Mouse (Mus musculus) layer of hippocampus, postnatal 14 days (tissue): ENCODE measurements at regions not wholly inside any gene's neighbourhood (a gene's known extent, or its start where the extent isn't known, plus 50 kb on each side); places are given as distances from the start of the nearest gene placed in this dataset.
"Not testable (repeated sequence)": the region's sequence is repeated elsewhere in the genome, so short reads cannot be mapped to it uniquely, and the experiment has no call there.

Experiments used
- DNase-seq, 2 experiments: peaks; one replicate each; pipeline ENCODE4 v3.0.0; 2021 to 2022; ENCODE audit warnings: low spot score in 2 of 2, mixed read lengths in 1 of 2
- microRNA-seq, 2 experiments: library from miRNA; unstranded; fragments of <30 nt; microRNA quantifications; one replicate each; pipeline ENCODE4 v1.2.0; 2021

DNA sequence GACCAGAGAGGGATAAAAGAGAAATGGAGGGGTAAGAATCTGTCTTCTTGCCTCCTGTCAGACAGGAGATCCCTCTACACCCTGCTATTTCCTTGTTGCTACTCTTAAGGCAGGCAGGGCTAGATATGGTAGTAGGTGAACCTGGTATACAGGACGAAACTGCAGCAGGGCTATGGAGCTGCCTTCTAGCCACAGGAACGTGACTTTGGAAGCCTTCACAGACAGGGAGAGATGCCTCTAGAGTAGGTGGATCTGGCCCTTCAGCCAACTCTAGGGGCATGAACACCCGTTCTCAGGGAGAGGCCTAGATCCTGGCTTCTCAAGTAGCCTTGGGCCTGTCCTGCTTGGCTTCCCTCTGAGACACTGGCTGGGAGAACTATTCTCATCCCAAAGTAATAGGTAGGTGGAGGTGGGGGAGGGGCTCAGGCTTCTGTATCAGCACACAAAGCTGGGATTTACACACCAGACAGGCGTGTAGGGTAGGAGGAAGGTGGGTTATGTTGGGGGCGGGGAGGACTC is 66.5 kb upstream of the Adam6b start:
- no peak for DNase-seq

DNA sequence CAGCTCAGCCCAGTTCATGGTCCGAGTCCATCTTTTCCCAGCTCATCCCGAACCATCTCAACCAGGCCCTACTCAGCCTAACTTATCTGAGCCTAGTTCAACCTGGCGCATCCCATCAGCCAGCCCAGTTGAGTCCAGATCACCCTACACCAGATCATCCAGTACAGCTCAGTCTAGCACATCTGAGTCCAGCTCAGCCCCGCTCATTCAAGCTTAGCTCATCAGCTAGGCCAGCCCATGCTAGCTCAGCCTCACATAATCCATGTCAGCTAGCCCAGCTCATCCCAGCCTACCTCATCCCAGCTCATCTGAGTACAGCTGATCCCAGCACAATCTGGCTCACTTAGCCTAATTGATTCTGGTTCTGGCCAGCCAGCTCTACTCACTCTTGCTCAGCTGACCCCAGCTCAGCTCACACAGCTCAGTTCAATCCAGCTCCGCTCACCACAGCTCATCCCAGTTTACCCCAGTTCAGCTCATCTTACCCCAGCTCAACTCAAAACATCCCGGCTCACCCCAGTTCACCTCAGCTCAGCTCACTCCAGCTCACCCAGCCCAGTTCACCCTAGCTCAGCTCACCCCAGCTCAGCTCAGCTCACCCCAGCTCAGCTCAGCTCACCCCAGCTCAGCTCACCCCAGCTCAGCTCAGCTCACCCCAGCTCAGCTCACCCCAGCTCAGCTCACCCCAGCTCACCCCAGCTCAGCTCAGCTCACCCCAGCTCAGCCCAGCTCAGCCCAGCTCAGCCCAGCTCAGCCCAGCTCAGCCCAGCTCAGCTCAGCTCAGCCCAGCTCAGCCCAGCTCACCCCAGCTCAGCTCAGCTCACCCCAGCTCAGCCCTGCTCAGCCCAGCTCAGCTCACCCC is 65.3 kb upstream of the Adam6b start:
- DNase-seq: no peak

DNA sequence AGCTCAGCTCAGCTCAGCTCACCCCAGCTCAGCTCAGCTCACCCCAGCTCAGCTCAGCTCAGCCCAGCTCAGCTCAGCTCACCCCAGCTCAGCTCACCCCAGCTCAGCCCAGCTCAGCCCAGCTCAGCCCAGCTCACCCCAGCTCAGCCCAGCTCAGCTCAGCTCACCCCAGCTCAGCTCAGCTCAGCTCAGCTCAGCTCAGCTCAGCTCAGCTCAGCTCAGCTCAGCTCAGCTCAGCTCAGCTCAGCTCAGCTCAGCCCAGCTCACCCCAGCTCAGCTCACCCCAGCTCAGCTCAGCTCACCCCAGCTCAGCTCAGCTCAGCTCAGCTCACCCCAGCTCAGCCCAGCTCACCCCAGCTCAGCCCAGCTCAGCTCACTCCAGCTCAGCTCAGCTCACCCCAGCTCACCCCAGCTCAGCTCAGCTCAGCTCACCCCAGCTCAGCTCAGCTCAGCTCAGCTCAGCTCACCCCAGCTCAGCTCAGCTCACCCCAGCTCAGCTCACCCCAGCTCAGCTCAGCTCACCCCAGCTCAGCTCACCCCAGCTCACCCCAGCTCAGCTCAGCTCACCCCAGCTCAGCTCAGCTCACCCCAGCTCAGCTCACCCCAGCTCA is 64.6 kb upstream of the Adam6b start:
- DNase-seq: not testable (repeated sequence)

DNA sequence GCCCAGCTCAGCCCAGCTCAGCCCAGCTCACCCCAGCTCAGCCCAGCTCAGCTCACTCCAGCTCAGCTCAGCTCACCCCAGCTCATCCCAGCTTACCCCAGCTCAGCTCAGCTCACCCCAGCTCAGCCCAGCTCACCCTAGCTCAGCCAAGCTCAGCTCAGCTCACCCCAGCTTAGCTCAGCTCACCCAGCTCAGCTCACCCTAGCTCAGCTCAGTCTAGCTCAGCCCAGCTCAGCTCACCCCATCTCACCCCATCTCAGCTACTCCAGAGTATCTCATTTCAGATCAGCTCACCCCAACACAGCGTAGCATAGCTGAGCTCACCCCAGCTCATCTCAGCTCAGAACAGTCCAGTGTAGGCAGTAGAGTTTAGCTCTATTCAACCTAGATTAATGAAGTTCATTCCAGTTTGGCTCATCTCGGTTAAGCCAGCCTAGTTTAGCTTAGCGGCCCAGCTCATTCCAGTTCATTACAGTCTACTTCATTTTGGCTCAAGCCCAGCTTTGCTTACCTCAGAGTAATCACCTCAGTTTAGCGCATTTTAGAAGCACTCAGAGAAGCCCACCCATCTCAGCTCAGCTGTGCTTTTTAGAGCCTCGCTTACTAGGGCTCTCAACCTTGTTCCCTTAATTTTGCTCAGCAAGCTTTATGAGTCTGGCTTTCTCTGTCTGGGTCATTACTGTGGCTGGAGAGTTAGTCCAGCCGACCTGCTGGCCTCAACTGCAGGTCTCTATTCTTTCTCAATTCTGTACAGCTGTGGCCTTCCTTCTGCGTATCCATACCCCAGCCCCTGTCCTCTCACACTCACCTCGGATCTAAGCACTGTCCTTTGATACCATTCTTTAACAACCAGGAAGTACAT is 63.9 kb upstream of the Adam6b start:
- no peak for DNase-seq

DNA sequence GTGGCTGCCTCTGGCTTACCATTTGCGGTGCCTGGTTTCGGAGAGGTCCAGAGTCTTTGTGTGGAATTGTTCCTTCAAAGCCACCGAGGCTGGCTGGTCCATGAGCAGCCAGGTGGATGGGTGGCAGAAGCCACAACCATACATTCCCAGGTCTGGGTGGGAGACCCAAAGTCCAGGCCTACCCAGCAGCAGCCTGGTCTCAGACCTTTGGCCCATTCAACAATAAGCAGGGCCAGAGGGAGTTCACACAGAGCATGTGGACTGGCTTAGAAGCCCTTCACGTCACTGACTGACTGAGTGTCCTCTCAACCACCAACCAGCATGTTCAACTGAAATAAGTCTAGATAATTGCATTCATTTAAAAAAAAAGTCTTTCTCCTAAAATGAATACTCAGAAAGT is 62.7 kb upstream of the Adam6b start:
- no peak for DNase-seq

DNA sequence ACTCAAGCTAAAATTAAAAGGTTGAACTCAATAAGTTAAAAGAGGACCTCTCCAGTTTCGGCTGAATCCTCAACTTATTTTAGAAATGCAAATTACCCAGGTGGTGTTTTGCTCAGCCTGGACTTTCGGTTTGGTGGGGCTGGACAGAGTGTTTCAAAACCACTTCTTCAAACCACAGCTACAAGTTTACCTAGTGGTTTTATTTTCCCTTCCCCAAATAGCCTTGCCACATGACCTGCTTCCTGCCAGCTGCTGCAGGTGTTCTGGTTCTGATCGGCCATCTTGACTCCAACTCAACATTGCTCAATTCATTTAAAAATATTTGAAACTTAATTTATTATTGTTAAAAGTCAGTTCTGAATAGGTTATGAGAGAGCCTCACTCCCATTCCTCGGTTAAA is 62.0 kb upstream of the Adam6b start:
- peak in 1 of 2 experiments; percentile 5 for DNase-seq

DNA sequence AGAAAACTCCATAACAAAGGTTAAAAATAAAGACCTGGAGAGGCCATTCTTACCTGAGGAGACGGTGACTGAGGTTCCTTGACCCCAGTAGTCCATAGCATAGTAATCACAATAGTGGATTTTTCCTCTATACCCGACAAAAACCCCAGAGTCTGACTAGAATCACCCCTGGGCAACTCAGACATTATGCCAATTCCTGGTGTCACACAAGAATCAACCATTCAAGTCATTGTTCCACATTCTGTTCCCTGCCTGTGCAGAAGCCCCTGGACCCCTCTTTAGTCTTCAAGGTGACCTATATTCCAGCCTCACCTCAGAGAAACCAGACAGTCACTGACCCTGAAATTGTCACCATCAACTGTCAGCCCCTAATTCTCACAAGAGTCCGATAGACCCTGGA is 60.9 kb upstream of the Adam6b start:
- no peak for DNase-seq

DNA sequence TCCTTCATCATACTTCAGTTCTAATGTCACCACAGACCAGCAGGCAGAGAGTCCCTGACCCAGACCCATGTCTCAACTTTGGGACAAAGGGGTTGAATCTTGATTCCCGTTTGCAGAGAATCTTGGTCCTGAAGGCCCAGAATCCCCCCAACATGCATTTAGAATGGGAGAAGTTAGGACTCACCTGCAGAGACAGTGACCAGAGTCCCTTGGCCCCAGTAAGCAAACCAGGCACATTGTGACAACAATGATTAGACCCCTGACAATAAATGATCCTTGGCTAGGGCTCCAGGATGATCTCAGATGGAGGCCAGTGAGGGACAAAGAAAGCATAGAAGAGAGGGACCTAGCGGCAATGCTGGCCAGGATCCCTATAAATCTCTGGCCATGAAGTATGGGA is 60.4 kb upstream of the Adam6b start:
- DNase-seq: no peak

DNA sequence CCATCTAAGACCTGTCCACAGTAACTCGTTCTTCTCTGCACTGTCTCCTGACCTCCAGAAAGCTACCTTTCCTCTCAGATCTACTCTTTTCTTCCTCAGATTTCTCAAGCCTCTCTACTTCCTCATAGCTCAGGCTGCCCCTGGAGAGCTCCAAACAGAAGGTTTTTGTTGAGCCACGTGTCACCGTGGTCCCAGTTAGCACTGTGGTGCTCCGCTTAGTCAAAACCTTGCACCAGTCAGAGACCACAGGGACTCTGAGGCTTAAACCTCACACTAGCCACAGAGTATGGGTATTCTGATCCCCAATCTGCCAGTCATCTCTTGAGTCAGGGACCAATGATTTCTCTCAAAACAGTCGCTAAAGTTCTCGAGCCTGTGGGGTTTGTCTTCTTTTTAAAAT is 59.0 kb upstream of the Adam6b start:
- no peak for DNase-seq

Small RNAs in the stretch of these regions (microRNA-seq; reads per million reads assigned to microRNA genes)
- 0 reads per million in 2 experiments for gene Gm22175
- 0 reads per million in 2 experiments for gene Gm24022
- gene Gm25747: 0 reads per million in 2 experiments
